Mouse (Mus musculus) midbrain, embryonic 14.5 days (tissue): Measurements from ENCODE around the gene Ttc38. TPM values are rescaled to one million over a fixed set of nuclear protein-coding genes. Genes with fewer than 3 reads are reported as not detected.
A peak's percentile ranks its signal among the peaks of the same experiment; 100 is the strongest.

Experiments
- ATAC-seq: fragments of 200-750 bp; cut with Nextera tagmentation; 2 replicates; pipeline ENCODE4 v1.8.0; 2017; ENCODE audit warnings: moderate number of reproducible peaks, moderate library complexity; ENCODE audit not compliant: low FRiP score, low TSS enrichment
- DNase-seq: peaks from one replicate; pipeline ENCODE4 v3.0.0-alpha.2; 2015
- H3K27ac ChIP-seq: fragments of 300-500 bp; sonication (generic); replicated peaks from 2 replicates; pipeline ENCODE4 v1.5.1; 2014; ENCODE audit warnings: mild to moderate bottlenecking, low read depth, low read length, moderate library complexity
- H3K27me3 ChIP-seq: fragments of 300-500 bp; sonication (generic); 2 replicates; pipeline ENCODE4 v1.6.1; 2014; ENCODE audit warnings: low read length, control low read depth, mixed read lengths; ENCODE audit not compliant: control insufficient read depth, insufficient read depth
- H3K36me3 ChIP-seq: fragments of 300-500 bp; sonication (generic); 2 replicates; pipeline ENCODE4 v1.6.1; 2014; ENCODE audit warnings: low read length, control low read depth; ENCODE audit not compliant: control insufficient read depth, insufficient read depth
- H3K4me1 ChIP-seq: fragments of 300-500 bp; sonication (generic); 2 replicates; pipeline ENCODE4 v1.6.1; 2014; ENCODE audit warnings: mild to moderate bottlenecking, antibody characterized with exemption, low read length, control low read depth; ENCODE audit not compliant: control insufficient read depth, insufficient read depth
- H3K4me2 ChIP-seq: fragments of 300-500 bp; sonication (generic); 2 replicates; pipeline ENCODE4 v1.6.1; 2014; ENCODE audit warnings: mild to moderate bottlenecking, low read length, moderate library complexity
- H3K4me3 ChIP-seq: fragments of 300-500 bp; sonication (generic); replicated peaks from 2 replicates; pipeline ENCODE4 v1.5.1; 2014; ENCODE audit warnings: low read depth, low read length
- H3K9ac ChIP-seq: fragments of 300-500 bp; sonication (generic); replicated peaks from 2 replicates; pipeline ENCODE4 v1.6.1; 2014; ENCODE audit warnings: mild to moderate bottlenecking, low read length, moderate library complexity
- H3K9me3 ChIP-seq: fragments of 300-500 bp; sonication (generic); 2 replicates; pipeline ENCODE4 v1.6.1; 2016; ENCODE audit warnings: low read length, control low read depth, mixed read lengths; ENCODE audit not compliant: control insufficient read depth
- WGBS: fragments of 180-500 bp; shearing (Covaris S2); extraction: QIAGEN DNeasy Blood & Tissue Kit; methylation state at CpG from one replicate; pipeline ENCODE4 v1.1.7; 2014; 5-methylcytosine and 5-hydroxymethylcytosine counted together
- polyA plus RNA-seq: library from polyadenylated mRNA; unstranded; fragments of >200 nt; fragmentation: Nextera tagmentation; extraction: Ambion mirVana; gene quantifications from 2 replicates; pipeline ENCODE4 v1.2.1, GENCODE M21; 2014

The Ttc38 gene
- polyA plus RNA-seq, 1 experiment from 2014 or later, result 2.8 TPM

GRCm38 (mm10) chr15:85795516-85795915, 36.6 kb upstream of the Ttc38 start:
- H3K36me3 ChIP-seq, result no peaks in the 10 kb centered on the region
- DNase-seq (no peak), ATAC-seq (no peak)
- no peaks in the 10 kb centered on the region for H3K9me3 ChIP-seq
- H3K27ac ChIP-seq, result no peak overlapping the region
- H3K9ac ChIP-seq, result no peak overlapping the region
- H3K27me3 ChIP-seq, result no peaks in the 10 kb centered on the region
- 78% methylated on average over 6 of the region's 6 CpGs for WGBS
- H3K4me1 ChIP-seq, result no peaks in the 10 kb centered on the region
- no peak overlapping the region for H3K4me3 ChIP-seq
- no peak overlapping the region for H3K4me2 ChIP-seq

- DNase-seq (no peak), ATAC-seq (no peak)
- no peaks in the 10 kb centered on the region for H3K36me3 ChIP-seq
- no peak overlapping the region for H3K27ac ChIP-seq
- no peaks in the 10 kb centered on the region for H3K4me1 ChIP-seq
- no peak overlapping the region for H3K9ac ChIP-seq
- H3K4me3 ChIP-seq, result no peak overlapping the region
- H3K27me3 ChIP-seq, result no peaks in the 10 kb centered on the region
- WGBS, result 98% methylated on average over 8 of the region's 8 CpGs
- no peak overlapping the region for H3K4me2 ChIP-seq
- H3K9me3 ChIP-seq, result no peaks in the 10 kb centered on the region
Observed at GRCm38 (mm10) chr15:85798676-85799075, 33.4 kb upstream of the Ttc38 start.

GRCm38 (mm10) chr15:85802931-85803330, 29.2 kb upstream of the Ttc38 start:
- 86% methylated on average over 2 of the region's 2 CpGs for WGBS

GRCm38 (mm10) chr15:85806886-85807285, 25.2 kb upstream of the Ttc38 start:
- no peak for DNase-seq
- WGBS, result 87% methylated on average over 4 of the region's 4 CpGs
- no peaks in the 10 kb centered on the region for H3K27me3 ChIP-seq
- no peak for ATAC-seq
- H3K9me3 ChIP-seq, result no peaks in the 10 kb centered on the region
- H3K4me1 ChIP-seq, result peaks cover 6% of the 10 kb centered on the region; the same call in 1 of the 2 replicates
- no peak overlapping the region for H3K9ac ChIP-seq
- H3K4me2 ChIP-seq, result no peak overlapping the region
- H3K4me3 ChIP-seq, result no peak overlapping the region
- no peak overlapping the region for H3K27ac ChIP-seq
- no peaks in the 10 kb centered on the region for H3K36me3 ChIP-seq

More at GRCm38 (mm10) chr15:85802931-85803330, 29.2 kb upstream of the Ttc38 start:
- H3K27me3 ChIP-seq, result no peaks in the 10 kb centered on the region
- no peaks in the 10 kb centered on the region for H3K9me3 ChIP-seq
- no peak overlapping the region for H3K9ac ChIP-seq
- H3K4me1 ChIP-seq, result no peaks in the 10 kb centered on the region
- no peak for ATAC-seq
- H3K4me3 ChIP-seq, result no peak overlapping the region
- peak; percentile 12 for DNase-seq
- no peak overlapping the region for H3K4me2 ChIP-seq
- no peaks in the 10 kb centered on the region for H3K36me3 ChIP-seq
- no peak overlapping the region for H3K27ac ChIP-seq

- Histone ChIP-seq H3K4me3 (no peak overlapping the region), H3K9ac (no peak overlapping the region), H3K27me3 (no peaks in the 10 kb centered on the region), H3K27ac (no peak overlapping the region), H3K36me3 (no peaks in the 10 kb centered on the region), H3K4me2 (no peak overlapping the region), H3K9me3 (no peaks in the 10 kb centered on the region), H3K4me1 (peaks cover 9% of the 10 kb centered on the region)
- no peak for DNase-seq
- ATAC-seq, result no peak
- 87% methylated on average over 4 of the region's 4 CpGs for WGBS
Observed at GRCm38 (mm10) chr15:85807404-85807803, 24.7 kb upstream of the Ttc38 start.

GRCm38 (mm10) chr15:85808031-85808430, 24.1 kb upstream of the Ttc38 start:
- Histone ChIP-seq H3K27ac (no peak overlapping the region), H3K27me3 (no peaks in the 10 kb centered on the region), H3K36me3 (no peaks in the 10 kb centered on the region), H3K4me1 (peaks cover 9% of the 10 kb centered on the region), H3K4me3 (no peak overlapping the region), H3K4me2 (no peak overlapping the region), H3K9ac (no peak overlapping the region), H3K9me3 (no peaks in the 10 kb centered on the region)
- ATAC-seq, result no peak
- DNase-seq, result no peak
- 81% methylated on average over 6 of the region's 6 CpGs for WGBS

GRCm38 (mm10) chr15:85808434-85808833, 23.7 kb upstream of the Ttc38 start:
- Histone ChIP-seq H3K9me3 (no peaks in the 10 kb centered on the region), H3K4me1 (peaks cover 9% of the 10 kb centered on the region), H3K27ac (no peak overlapping the region), H3K36me3 (no peaks in the 10 kb centered on the region), H3K4me2 (no peak overlapping the region), H3K9ac (no peak overlapping the region), H3K4me3 (no peak overlapping the region), H3K27me3 (no peaks in the 10 kb centered on the region)
- ATAC-seq (no peak), DNase-seq (no peak)
- WGBS, result 46% methylated on average over 8 of the region's 8 CpGs

- no peak overlapping the region for H3K4me3 ChIP-seq
- no peaks in the 10 kb centered on the region for H3K27me3 ChIP-seq
- peaks cover 9% of the 10 kb centered on the region for H3K4me1 ChIP-seq
- WGBS, result 85% methylated on average over 12 of the region's 12 CpGs
- no peak overlapping the region for H3K4me2 ChIP-seq
- no peak overlapping the region for H3K27ac ChIP-seq
- ATAC-seq, result no peak
- H3K9ac ChIP-seq, result no peak overlapping the region
- H3K36me3 ChIP-seq, result no peaks in the 10 kb centered on the region
- no peaks in the 10 kb centered on the region for H3K9me3 ChIP-seq
- DNase-seq, result no peak
Observed at GRCm38 (mm10) chr15:85809091-85809490, 23.0 kb upstream of the Ttc38 start.

- peak overlapping the region; percentile 77 for H3K4me2 ChIP-seq
Observed at GRCm38 (mm10) chr15:85810462-85810805, 21.7 kb upstream of the Ttc38 start.

More at GRCm38 (mm10) chr15:85810462-85810805, 21.7 kb upstream of the Ttc38 start:
- ATAC-seq (no peak), DNase-seq (no peak)
- H3K9ac ChIP-seq, result no peak overlapping the region; the same call in 1 of the 2 replicates
- H3K27me3 ChIP-seq, result no peaks in the 10 kb centered on the region
- no peaks in the 10 kb centered on the region for H3K36me3 ChIP-seq
- peaks cover 9% of the 10 kb centered on the region for H3K4me1 ChIP-seq
- H3K4me3 ChIP-seq, result peak overlapping the region; percentile 75
- H3K27ac ChIP-seq, result no peak overlapping the region
- H3K9me3 ChIP-seq, result no peaks in the 10 kb centered on the region
- WGBS, result 88% methylated on average over 5 of the region's 5 CpGs
